Mouse (Mus musculus) E14TG2a.4 (cell line): Measurements from ENCODE around the gene Psg16.

Experiments
- H3K27me3 ChIP-seq: 2 replicates; pipeline ENCODE4 v1.6.1; 2014; ENCODE audit warnings: low read length, control low read depth; ENCODE audit not compliant: insufficient read depth
- H3K36me3 ChIP-seq: 2 replicates; pipeline ENCODE4 v1.6.1; 2014; ENCODE audit warnings: low read length, control low read depth; ENCODE audit not compliant: insufficient read depth
- H3K4me1 ChIP-seq: replicated peaks from 2 replicates; pipeline ENCODE4 v1.6.1; 2014; ENCODE audit warnings: low read depth, low read length, control low read depth
- H3K4me3 ChIP-seq: replicated peaks from 2 replicates; pipeline ENCODE4 v1.5.1; 2014; ENCODE audit warnings: mild to moderate bottlenecking, low read length
- H3K9me3 ChIP-seq: 2 replicates; pipeline ENCODE4 v1.6.1; 2014; ENCODE audit warnings: low read length, control low read depth
- CTCF ChIP-seq: conservative IDR thresholded peaks from 2 replicates; pipeline ENCODE4 v1.5.1; 2014; ENCODE audit warnings: low read length
- NANOG ChIP-seq: IDR thresholded peaks from 2 replicates; pipeline ENCODE4 v1.6.1; 2014; ENCODE audit warnings: borderline replicate concordance, low read length, mixed read lengths
- POU5F1 ChIP-seq: IDR thresholded peaks from 2 replicates; pipeline ENCODE4 v1.6.1; 2014; ENCODE audit warnings: low read length, borderline replicate concordance

Psg16 gene

GRCm38 (mm10) chr7:17149931-17150330 is 76.1 kb downstream of the Psg16 start, which contains the start of gene Ceacam3:
TSS of gene Ceacam3 (plus strand) at chr7:17150282.
- Histone ChIP-seq H3K4me1 (no peaks in the 10 kb centered on the region), H3K9me3 (peaks cover 30% of the 10 kb centered on the region), H3K27me3 (no peaks in the 10 kb centered on the region), H3K36me3 (no peaks in the 10 kb centered on the region), H3K4me3 (no peak within 1 kb of the TSS)
- no peak for TF ChIP-seq NANOG
- no peak for TF ChIP-seq CTCF
- TF ChIP-seq POU5F1 = no peak

DNA sequence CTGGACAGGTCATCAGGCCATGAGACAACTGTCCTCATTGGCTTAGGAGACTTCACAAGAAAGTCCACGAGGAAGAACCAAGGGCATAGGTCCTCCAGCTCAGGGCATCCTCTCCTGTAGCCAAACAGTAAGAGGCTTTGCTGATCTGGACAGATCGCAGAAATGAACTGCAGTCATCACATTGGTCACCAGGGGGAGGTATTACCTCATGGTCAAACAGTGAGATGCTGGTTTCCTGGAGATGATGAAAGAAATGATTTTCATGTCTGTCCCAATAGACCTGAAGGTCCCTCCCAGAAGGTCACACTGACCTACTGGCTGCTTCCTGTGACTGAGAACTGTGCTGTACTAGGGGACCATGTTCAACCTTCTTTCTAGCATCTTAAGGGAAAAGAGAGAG is 81.8 kb downstream of the Psg16 start:
- H3K36me3 ChIP-seq = no peaks in the 10 kb centered on the region
- no peaks in the 10 kb centered on the region for H3K27me3 ChIP-seq

DNA sequence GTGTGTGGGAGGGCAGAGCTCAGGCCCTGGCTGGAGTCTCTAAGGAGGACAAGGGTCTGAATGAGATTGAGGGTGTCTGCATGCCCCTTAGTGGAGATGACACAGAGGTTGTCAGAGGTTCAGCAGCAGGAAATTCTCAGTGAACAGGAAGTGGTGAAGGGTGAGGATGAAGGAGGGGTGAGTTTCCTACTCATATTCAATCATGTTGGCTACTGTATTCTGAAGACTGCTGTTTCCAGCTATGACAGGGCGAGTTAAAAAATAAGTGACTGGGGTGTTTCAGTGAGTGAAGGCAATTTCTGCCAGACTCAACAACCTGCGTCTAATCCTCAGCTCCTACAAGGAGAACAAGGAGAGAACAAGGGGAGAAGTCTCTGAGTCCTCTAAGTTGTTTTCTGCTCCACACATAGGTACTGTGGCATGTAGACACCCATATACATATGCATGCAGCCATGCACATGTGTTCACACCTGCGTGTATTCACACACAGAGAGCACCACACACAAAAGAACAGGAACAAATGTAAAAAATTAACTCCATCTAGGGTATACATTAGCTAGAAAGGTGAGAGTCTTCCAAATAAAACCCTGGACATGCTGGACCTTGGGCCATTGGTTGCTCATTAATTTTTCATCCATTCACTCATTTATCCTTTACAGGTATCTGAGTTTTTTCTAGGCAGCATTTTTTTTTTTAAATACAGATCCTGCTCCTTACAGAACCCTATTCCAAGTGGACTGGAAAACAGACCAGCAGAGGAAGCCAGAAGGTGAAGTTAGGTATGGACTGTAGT is 83.2 kb downstream of the Psg16 start:
- Histone ChIP-seq H3K4me1 (no peaks in the 10 kb centered on the region), H3K27me3 (no peaks in the 10 kb centered on the region), H3K4me3 (no peak overlapping the region), H3K9me3 (peaks cover 14% of the 10 kb centered on the region), H3K36me3 (no peaks in the 10 kb centered on the region)
- TF ChIP-seq CTCF (no peak), NANOG (no peak), POU5F1 (no peak)

More for the DNA sequence above, 81.8 kb downstream of the Psg16 start:
- Histone ChIP-seq H3K9me3 (peaks cover 23% of the 10 kb centered on the region), H3K4me1 (no peaks in the 10 kb centered on the region), H3K4me3 (no peak overlapping the region)
- TF ChIP-seq POU5F1 (no peak), CTCF (peak; percentile 72), NANOG (no peak)

DNA sequence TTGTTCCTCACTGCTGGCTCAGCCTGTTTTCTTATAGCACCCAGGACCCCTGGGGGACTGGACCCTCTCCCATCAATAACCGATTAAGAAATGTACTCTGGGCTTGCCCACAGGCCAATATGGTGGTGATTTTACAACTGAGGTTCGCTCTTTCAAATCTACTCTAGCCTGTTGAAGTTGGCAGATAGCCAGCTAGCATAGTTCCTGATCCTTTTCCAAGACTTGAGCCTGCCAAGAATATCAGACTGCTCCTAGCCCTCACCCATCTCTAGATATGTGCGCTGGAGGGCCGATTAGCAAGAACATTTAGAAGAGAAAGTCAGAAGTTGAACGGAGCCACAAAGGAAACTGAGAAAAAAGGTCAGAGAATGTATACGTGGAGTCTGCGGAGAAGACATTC is 85.2 kb downstream of the Psg16 start:
- TF ChIP-seq POU5F1 = no peak
- TF ChIP-seq CTCF = no peak
- TF ChIP-seq NANOG = no peak
- H3K36me3 ChIP-seq = no peaks in the 10 kb centered on the region
- no peak overlapping the region for H3K4me3 ChIP-seq
- H3K9me3 ChIP-seq = no peaks in the 10 kb centered on the region; the same call in 1 of the 2 replicates
- H3K4me1 ChIP-seq = no peaks in the 10 kb centered on the region
- no peaks in the 10 kb centered on the region for H3K27me3 ChIP-seq

GRCm38 (mm10) chr7:17171827-17172226 is 98.0 kb downstream of the Psg16 start:
- H3K4me1 ChIP-seq = no peaks in the 10 kb centered on the region

More at GRCm38 (mm10) chr7:17171827-17172226, 98.0 kb downstream of the Psg16 start:
- TF ChIP-seq POU5F1 = no peak
- TF ChIP-seq NANOG = no peak
- TF ChIP-seq CTCF = no peak
- H3K9me3 ChIP-seq = peaks cover 4% of the 10 kb centered on the region; the same call in 1 of the 2 replicates
- no peak overlapping the region for H3K4me3 ChIP-seq
- no peaks in the 10 kb centered on the region for H3K36me3 ChIP-seq
- H3K27me3 ChIP-seq = no peaks in the 10 kb centered on the region
